Mouse (Mus musculus) thymus, postnatal 36 days (tissue): ENCODE data around the gene Ngdn.
"Not testable (repeated sequence)": the region's sequence is repeated elsewhere in the genome, so short reads cannot be mapped to it uniquely, and the experiment has no call there.

ENCODE experiments used
- DNase-seq, 2 experiments: peaks; one replicate each; pipeline ENCODE4 v3.0.0; 2022; ENCODE audit warnings: mixed read lengths in 2 of 2

The Ngdn gene

GRCm38 (mm10) chr14:55014991-55015766 lies at the start of gene Ngdn:
Ngdn (plus strand) TSS chr14:55015454.
- peak; percentile 97 to 99 for DNase-seq

GRCm38 (mm10) chr14:54965631-54966030 lies 49.6 kb upstream of the Ngdn start:
- DNase-seq, result no peak

GRCm38 (mm10) chr14:54966320-54966977 lies 48.8 kb upstream of the Ngdn start, which contains the start of gene Myh6:
Myh6 (minus strand) TSS chr14:54966927.
- no peak for DNase-seq

- no peak for DNase-seq
Observed at GRCm38 (mm10) chr14:54967874-54968273, 47.4 kb upstream of the Ngdn start.

- no peak for DNase-seq
Observed at GRCm38 (mm10) chr14:54968344-54968743, 46.9 kb upstream of the Ngdn start.

GRCm38 (mm10) chr14:54972786-54973185 lies 42.5 kb upstream of the Ngdn start:
- not testable (repeated sequence) for DNase-seq

- DNase-seq, result no peak
Observed at GRCm38 (mm10) chr14:54974068-54974791, 41.0 kb upstream of the Ngdn start.

GRCm38 (mm10) chr14:54976633-54977032 lies 38.6 kb upstream of the Ngdn start, which contains the start of gene Gm17428:
Gm17428 (plus strand) TSS chr14:54976933.
- no peak for DNase-seq

- no peak for DNase-seq
Observed at GRCm38 (mm10) chr14:54978664-54979063, 36.6 kb upstream of the Ngdn start.

GRCm38 (mm10) chr14:54981934-54982333 lies 33.3 kb upstream of the Ngdn start:
- DNase-seq, result no peak

GRCm38 (mm10) chr14:54988350-54988874 lies 26.8 kb upstream of the Ngdn start:
- not testable (repeated sequence) for DNase-seq

GRCm38 (mm10) chr14:54988882-54989281 lies 26.4 kb upstream of the Ngdn start:
- DNase-seq, result no peak

- DNase-seq, result no peak
Observed at GRCm38 (mm10) chr14:54989886-54990441, 25.3 kb upstream of the Ngdn start.

GRCm38 (mm10) chr14:54992196-54992595 lies 23.1 kb upstream of the Ngdn start:
- DNase-seq, result no peak

- no peak for DNase-seq
Observed at GRCm38 (mm10) chr14:54993636-54994035, 21.6 kb upstream of the Ngdn start.

GRCm38 (mm10) chr14:54994136-54994868 lies 21.0 kb upstream of the Ngdn start, which contains the start of gene Myh7:
Myh7 (minus strand) TSS chr14:54994626.
- no peak for DNase-seq

GRCm38 (mm10) chr14:54994869-54995186 lies 20.4 kb upstream of the Ngdn start:
- no peak for DNase-seq

GRCm38 (mm10) chr14:54995457-54996138 lies 19.7 kb upstream of the Ngdn start:
- DNase-seq, result no peak

- DNase-seq, result no peak
Observed at GRCm38 (mm10) chr14:54996793-54997192, 18.5 kb upstream of the Ngdn start.

GRCm38 (mm10) chr14:54997297-54997696 lies 18.0 kb upstream of the Ngdn start:
- no peak for DNase-seq

- no peak for DNase-seq
Observed at GRCm38 (mm10) chr14:54998680-54999079, 16.6 kb upstream of the Ngdn start.

GRCm38 (mm10) chr14:54999868-55000267 lies 15.4 kb upstream of the Ngdn start:
- not testable (repeated sequence) for DNase-seq
